Mouse (Mus musculus): Measurements from ENCODE around the gene Tmem81.
A peak's percentile ranks its signal among the peaks of the same experiment; 100 is the strongest.

The Tmem81 gene

DNA sequence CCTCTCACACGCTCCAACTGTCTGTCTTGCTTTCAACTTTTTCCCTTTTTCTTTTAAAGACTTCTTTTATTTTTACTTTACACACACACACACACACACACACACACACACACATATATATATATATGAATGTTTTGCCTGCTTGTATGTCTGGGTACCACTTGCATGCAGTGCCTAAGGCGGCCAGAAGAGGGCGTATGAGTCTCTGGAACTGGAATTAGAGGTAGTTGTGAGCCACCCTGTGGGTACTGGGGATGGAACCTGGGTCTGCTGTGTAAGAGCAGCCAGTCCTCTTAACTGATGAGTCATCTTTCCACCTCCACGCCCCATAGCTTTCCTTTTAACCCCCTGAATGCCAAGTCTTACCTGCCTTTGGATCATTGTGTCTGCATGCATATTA is 17.9 kb downstream of the Tmem81 start:
- Histone ChIP-seq H3K4me3 (replicated peaks; ENCODE audit: low read length) (no peak overlapping the region), H3K36me3 (ENCODE audit: insufficient read depth, low read length) (no peaks in the 10 kb centered on the region), H3K27me3 (ENCODE audit: insufficient read depth, low read length) (0 out of 2 replicates have a peak, but pooled peaks cover 7% of the 10 kb centered on the region), H3K9me3 (ENCODE audit: low read length) (no peaks in the 10 kb centered on the region), H3K4me1 (replicated peaks; ENCODE audit: low read depth, low read length) (peaks cover 23% of the 10 kb centered on the region)
- TF ChIP-seq CTCF (conservative IDR thresholded peaks at IDR 0.05; ENCODE audit: low read length) (peak; percentile 70), NANOG (IDR thresholded peaks at IDR 0.05; ENCODE audit: borderline replicate concordance, low read length) (no peak)

DNA sequence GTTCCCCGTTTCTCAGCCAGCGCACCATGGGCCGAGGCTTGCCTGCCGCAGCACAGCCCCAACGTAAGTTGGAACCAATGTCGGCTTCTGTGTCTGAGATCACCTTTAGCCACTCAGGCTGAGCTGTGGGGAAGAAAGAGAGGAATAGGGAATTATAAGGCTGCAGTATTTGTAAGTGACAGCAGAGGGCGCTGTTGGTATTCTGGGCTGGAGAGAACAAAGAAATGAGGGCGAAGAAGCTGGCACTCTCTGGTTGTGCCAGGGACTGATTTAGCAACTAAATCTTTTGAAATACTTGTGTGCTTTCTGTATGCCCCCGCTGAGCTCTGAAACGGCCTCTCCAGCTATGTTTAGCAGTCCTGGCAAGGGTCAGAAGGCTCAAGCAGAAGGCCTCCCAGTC is 19.8 kb downstream of the Tmem81 start:
- Histone ChIP-seq H3K4me1 (replicated peaks; ENCODE audit: low read depth, low read length) (peaks cover 22% of the 10 kb centered on the region), H3K9me3 (ENCODE audit: low read length) (no peaks in the 10 kb centered on the region), H3K4me3 (replicated peaks; ENCODE audit: low read length) (no peak overlapping the region), H3K27me3 (ENCODE audit: insufficient read depth, low read length) (0 out of 2 replicates have a peak, but pooled peaks cover 7% of the 10 kb centered on the region), H3K36me3 (ENCODE audit: insufficient read depth, low read length) (no peaks in the 10 kb centered on the region)
- TF ChIP-seq NANOG (IDR thresholded peaks at IDR 0.05; ENCODE audit: borderline replicate concordance, low read length) (no peak), CTCF (conservative IDR thresholded peaks at IDR 0.05; ENCODE audit: low read length) (peak; percentile 77), POU5F1 (IDR thresholded peaks at IDR 0.05; ENCODE audit: borderline replicate concordance, low read length) (no peak)

DNA sequence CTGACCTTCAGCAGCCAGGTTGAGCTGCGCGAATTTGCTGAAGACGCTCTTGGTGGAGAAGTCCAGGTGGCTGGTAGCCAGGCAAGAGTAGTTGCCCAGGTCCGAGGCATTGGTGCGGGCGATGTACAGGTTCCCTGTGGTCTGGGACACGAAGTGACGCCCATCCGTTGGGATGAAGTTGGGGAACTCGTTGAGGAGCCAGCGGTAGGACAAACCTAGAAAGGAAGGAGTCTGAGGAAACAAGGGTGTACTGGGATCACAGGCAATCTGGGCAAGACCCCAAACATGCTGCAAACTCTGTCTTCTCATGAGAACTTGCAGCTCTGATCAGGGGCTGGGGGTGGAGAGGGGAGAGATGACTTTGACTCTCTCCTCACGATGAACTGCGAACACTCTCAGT is 22.0 kb downstream of the Tmem81 start:
- Histone ChIP-seq H3K9me3 (ENCODE audit: low read length) (no peaks in the 10 kb centered on the region), H3K36me3 (ENCODE audit: insufficient read depth, low read length) (no peaks in the 10 kb centered on the region), H3K4me3 (replicated peaks; ENCODE audit: low read length) (no peak overlapping the region), H3K4me1 (replicated peaks; ENCODE audit: low read depth, low read length) (peaks cover 19% of the 10 kb centered on the region), H3K27me3 (ENCODE audit: insufficient read depth, low read length) (peaks cover 14% of the 10 kb centered on the region)
- TF ChIP-seq CTCF (conservative IDR thresholded peaks at IDR 0.05; ENCODE audit: low read length): no peak
- TF ChIP-seq POU5F1 (IDR thresholded peaks at IDR 0.05; ENCODE audit: borderline replicate concordance, low read length): no peak
- TF ChIP-seq NANOG (IDR thresholded peaks at IDR 0.05; ENCODE audit: borderline replicate concordance, low read length): no peak

DNA sequence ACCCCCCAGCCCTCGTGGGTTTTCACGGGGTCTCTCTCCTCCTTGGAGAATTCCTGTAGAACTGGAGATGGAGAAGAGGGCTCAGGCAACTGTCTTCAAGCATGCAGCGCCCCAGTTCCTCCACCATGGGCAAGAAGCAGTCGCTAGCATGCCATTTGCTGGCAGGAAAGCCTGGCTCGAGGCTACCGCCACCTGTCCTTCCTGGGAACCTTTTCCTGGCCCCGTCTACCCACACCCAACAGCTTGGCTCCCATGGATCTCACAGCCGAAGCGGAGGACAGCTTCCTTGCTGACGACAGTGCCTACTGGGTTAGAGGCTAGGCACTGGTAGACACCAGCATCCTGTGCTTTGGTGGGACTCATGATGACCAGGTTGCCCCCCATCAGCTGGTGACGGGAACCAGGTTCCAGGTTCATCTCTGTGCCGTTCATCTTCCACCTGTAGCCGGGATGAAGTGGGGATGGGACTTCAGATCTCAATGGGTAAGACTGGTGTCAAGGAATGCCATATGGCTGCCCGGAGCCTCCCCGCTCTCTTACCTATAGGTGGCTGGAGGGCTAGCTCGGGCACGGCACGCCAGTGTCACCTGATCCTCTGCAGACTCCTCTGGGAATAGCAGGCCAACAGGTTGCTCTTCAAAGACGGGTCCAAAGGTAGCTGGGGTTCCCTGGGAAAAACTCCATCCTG is 22.8 kb downstream of the Tmem81 start:
- Histone ChIP-seq H3K27me3 (ENCODE audit: insufficient read depth, low read length) (peaks cover 22% of the 10 kb centered on the region), H3K4me1 (replicated peaks; ENCODE audit: low read depth, low read length) (peaks cover 26% of the 10 kb centered on the region), H3K36me3 (ENCODE audit: insufficient read depth, low read length) (no peaks in the 10 kb centered on the region), H3K4me3 (replicated peaks; ENCODE audit: low read length) (no peak overlapping the region), H3K9me3 (ENCODE audit: low read length) (no peaks in the 10 kb centered on the region)
- TF ChIP-seq POU5F1 (IDR thresholded peaks at IDR 0.05; ENCODE audit: borderline replicate concordance, low read length) (no peak), NANOG (IDR thresholded peaks at IDR 0.05; ENCODE audit: borderline replicate concordance, low read length) (no peak), CTCF (conservative IDR thresholded peaks at IDR 0.05; ENCODE audit: low read length) (no peak)

DNA sequence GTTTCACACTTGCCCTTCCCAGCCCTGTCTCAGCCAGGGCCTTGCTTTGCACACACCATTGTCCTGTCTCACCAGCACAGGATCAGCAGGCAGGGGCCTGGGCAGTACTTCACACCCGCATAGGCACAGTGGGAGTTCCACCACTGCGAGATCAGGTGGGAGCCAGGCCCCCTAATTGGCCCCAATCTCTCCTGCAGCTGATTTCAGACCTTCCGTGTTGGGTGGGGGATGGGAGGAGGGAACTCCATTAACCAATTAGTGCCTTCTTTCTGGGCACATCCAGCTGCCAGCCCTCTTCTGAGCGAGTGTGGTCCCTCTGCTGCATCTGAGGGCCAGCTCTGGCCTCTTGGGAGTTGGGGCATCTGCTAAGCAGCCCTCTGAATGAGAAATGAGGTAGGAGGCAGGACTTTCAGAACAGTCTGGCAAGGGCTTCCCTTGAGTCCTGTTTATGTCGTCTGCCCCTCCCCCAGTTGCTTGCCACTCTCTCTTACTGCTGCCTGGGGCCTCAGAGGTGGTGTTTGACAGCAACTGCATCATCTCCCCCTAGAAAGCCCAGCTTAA is 24.7 kb downstream of the Tmem81 start:
- Histone ChIP-seq H3K4me3 (replicated peaks; ENCODE audit: low read length) (no peak overlapping the region), H3K4me1 (replicated peaks; ENCODE audit: low read depth, low read length) (peaks cover 33% of the 10 kb centered on the region), H3K9me3 (ENCODE audit: low read length) (no peaks in the 10 kb centered on the region), H3K36me3 (ENCODE audit: insufficient read depth, low read length) (no peaks in the 10 kb centered on the region), H3K27me3 (ENCODE audit: insufficient read depth, low read length) (peaks cover 32% of the 10 kb centered on the region)
- TF ChIP-seq NANOG (IDR thresholded peaks at IDR 0.05; ENCODE audit: borderline replicate concordance, low read length) (no peak), POU5F1 (IDR thresholded peaks at IDR 0.05; ENCODE audit: borderline replicate concordance, low read length) (no peak), CTCF (conservative IDR thresholded peaks at IDR 0.05; ENCODE audit: low read length) (no peak)

DNA sequence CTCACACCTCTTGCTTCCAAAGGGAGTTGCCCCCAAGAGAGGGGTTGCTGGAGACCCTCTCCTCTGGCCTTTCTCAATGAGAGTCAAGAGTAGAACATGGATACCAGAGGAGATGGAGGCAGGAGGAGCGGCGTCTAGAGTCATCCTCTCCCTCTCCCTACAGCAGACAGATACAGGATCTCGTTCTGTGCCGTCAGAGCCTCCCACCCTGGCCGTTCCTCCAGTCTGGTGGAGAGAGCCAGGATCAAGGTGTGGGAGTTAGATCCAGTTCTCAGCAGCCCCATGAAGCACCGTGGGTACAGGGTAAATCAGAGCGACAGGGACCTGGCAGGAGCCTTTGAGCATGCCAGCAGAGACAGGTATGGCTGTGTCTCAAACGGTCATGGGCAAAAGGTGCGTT is 26.5 kb downstream of the Tmem81 start:
- peaks cover 32% of the 10 kb centered on the region for H3K27me3 ChIP-seq (ENCODE audit: insufficient read depth, low read length)
- H3K4me3 ChIP-seq (replicated peaks; ENCODE audit: low read length): no peak overlapping the region
- H3K36me3 ChIP-seq (ENCODE audit: insufficient read depth, low read length): no peaks in the 10 kb centered on the region
- TF ChIP-seq POU5F1 (IDR thresholded peaks at IDR 0.05; ENCODE audit: borderline replicate concordance, low read length) (no peak), CTCF (conservative IDR thresholded peaks at IDR 0.05; ENCODE audit: low read length) (no peak), NANOG (IDR thresholded peaks at IDR 0.05; ENCODE audit: borderline replicate concordance, low read length) (no peak)
- H3K4me1 ChIP-seq (replicated peaks; ENCODE audit: low read depth, low read length): peaks cover 32% of the 10 kb centered on the region
- H3K9me3 ChIP-seq (ENCODE audit: low read length): no peaks in the 10 kb centered on the region

DNA sequence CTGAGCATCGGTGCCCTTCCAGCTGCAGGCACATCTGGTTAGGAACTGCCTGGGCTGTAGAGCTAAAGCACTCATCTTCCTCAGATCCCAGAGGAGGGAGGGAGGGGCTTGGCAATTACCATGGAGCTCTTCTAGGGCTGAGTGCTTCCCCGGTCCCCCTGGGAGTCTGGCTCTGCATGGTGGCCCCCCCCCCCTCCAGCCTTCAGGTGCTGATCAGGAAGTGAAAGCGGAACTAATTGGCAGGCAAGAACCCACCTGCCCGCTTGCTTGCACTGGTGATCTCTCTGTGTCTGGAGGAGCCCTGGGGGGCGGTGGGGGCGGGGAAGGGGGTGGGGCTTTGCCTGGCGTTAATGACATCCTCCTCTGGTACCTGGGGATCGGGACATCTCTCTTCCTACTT is 27.8 kb downstream of the Tmem81 start:
- TF ChIP-seq CTCF (conservative IDR thresholded peaks at IDR 0.05; ENCODE audit: low read length) (no peak), POU5F1 (IDR thresholded peaks at IDR 0.05; ENCODE audit: borderline replicate concordance, low read length) (no peak), NANOG (IDR thresholded peaks at IDR 0.05; ENCODE audit: borderline replicate concordance, low read length) (no peak)
- H3K9me3 ChIP-seq (ENCODE audit: low read length): no peaks in the 10 kb centered on the region
- peaks cover 32% of the 10 kb centered on the region for H3K4me1 ChIP-seq (replicated peaks; ENCODE audit: low read depth, low read length)
- peaks cover 37% of the 10 kb centered on the region for H3K27me3 ChIP-seq (ENCODE audit: insufficient read depth, low read length)
- H3K4me3 ChIP-seq (replicated peaks; ENCODE audit: low read length): no peak overlapping the region
- H3K36me3 ChIP-seq (ENCODE audit: insufficient read depth, low read length): no peaks in the 10 kb centered on the region

DNA sequence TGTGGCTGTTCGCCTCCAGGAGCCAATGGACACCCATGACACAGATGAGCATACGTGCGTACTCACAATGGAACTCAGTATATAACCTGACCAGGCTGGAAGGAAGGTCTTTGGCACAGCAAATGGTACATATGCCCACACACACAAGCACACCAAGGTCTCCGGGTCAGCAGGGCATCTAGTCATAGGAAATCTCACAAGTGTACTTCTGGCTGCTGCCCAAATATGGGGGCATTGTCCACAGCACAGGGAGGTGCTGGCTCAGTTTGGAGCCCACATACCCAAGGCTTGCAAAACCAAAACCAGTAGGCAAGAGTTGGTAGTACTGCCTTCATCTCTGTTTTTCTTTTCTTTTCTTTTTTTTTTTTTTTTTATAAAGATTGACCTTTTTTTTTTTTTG is 29.5 kb downstream of the Tmem81 start:
- TF ChIP-seq POU5F1 (IDR thresholded peaks at IDR 0.05; ENCODE audit: borderline replicate concordance, low read length) (no peak), NANOG (IDR thresholded peaks at IDR 0.05; ENCODE audit: borderline replicate concordance, low read length) (no peak), CTCF (conservative IDR thresholded peaks at IDR 0.05; ENCODE audit: low read length) (no peak)
- H3K36me3 ChIP-seq (ENCODE audit: insufficient read depth, low read length): no peaks in the 10 kb centered on the region
- H3K4me1 ChIP-seq (replicated peaks; ENCODE audit: low read depth, low read length): peaks cover 39% of the 10 kb centered on the region
- H3K4me3 ChIP-seq (replicated peaks; ENCODE audit: low read length): no peak overlapping the region
- no peaks in the 10 kb centered on the region for H3K9me3 ChIP-seq (ENCODE audit: low read length)
- H3K27me3 ChIP-seq (ENCODE audit: insufficient read depth, low read length): peaks cover 37% of the 10 kb centered on the region

Data from E14TG2a.4 (cell line).